1 mouse cellular context compared by ENCODE assay signal in the genomic region with DNA sequence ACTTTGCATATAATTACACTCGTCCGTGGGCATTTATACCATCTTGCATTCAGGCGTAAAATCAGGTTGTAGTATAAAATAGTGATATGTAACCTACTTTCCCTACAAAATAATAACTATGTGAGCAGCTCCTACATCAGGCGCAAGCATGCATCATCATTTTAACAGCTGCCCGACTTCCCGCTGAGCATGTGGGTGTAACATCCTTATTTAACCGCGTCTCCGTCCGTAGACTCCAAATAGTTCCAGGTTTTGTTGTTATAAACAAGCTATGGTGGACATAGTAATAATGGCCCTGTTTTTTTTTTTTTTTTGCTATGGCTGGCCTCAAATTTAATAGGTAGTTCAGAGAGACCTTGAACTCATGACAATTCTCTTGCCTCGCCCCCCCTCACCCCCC.
TF ChIP-seq lines count a peak whose summit lies in the region.

No protein-coding gene starts in this region.

TF ChIP-seq in MEL, 35 proteins besides CTCF, POLR2A, EP300 and RAD21 (continued from another document):
- TF ChIP-seq MYB (IDR thresholded peaks at IDR 0.05; ENCODE audit: low read depth, low read length): no peak
- TF ChIP-seq HCFC1 (IDR thresholded peaks at IDR 0.05; ENCODE audit: low read depth, low read length): peak; percentile 48
- no peak for TF ChIP-seq MAFK (IDR thresholded peaks at IDR 0.05; ENCODE audit: borderline replicate concordance, low read depth, low read length)
